Mouse (Mus musculus) hindbrain, embryonic 13.5 days (tissue): Measurements from ENCODE around the gene Bckdhb. TPM values are rescaled to one million over a fixed set of nuclear protein-coding genes. Genes with fewer than 3 reads are reported as not detected.
A peak's percentile ranks its signal among the peaks of the same experiment; 100 is the strongest.
"Not testable (repeated sequence)": the region's sequence is repeated elsewhere in the genome, so short reads cannot be mapped to it uniquely, and the experiment has no call there.

Experiments
- ATAC-seq: fragments of 200-750 bp; cut with Nextera tagmentation; 2 replicates; pipeline ENCODE4 v1.8.0; 2017; ENCODE audit warnings: moderate TSS enrichment; ENCODE audit not compliant: low FRiP score
- H3K27ac ChIP-seq: fragments of 300-500 bp; sonication (generic); 2 replicates; pipeline ENCODE4 v1.5.1; 2015; ENCODE audit warnings: inconsistent platforms, mild to moderate bottlenecking, moderate library complexity
- H3K27me3 ChIP-seq: fragments of 300-500 bp; sonication (generic); 2 replicates; pipeline ENCODE4 v1.6.1; 2015; ENCODE audit warnings: mild to moderate bottlenecking, inconsistent platforms
- H3K36me3 ChIP-seq: fragments of 300-500 bp; sonication (generic); 2 replicates; pipeline ENCODE4 v1.6.1; 2015; ENCODE audit warnings: mild to moderate bottlenecking, inconsistent platforms
- H3K4me1 ChIP-seq: fragments of 300-500 bp; sonication (generic); replicated peaks from 2 replicates; pipeline ENCODE4 v1.6.1; 2015; ENCODE audit warnings: inconsistent platforms
- H3K4me2 ChIP-seq: fragments of 300-500 bp; sonication (generic); 2 replicates; pipeline ENCODE4 v1.6.1; 2015; ENCODE audit warnings: inconsistent platforms, mild to moderate bottlenecking, moderate library complexity
- H3K4me3 ChIP-seq: fragments of 300-500 bp; sonication (generic); 2 replicates; pipeline ENCODE4 v1.5.1; 2015; ENCODE audit warnings: mild to moderate bottlenecking, inconsistent platforms
- H3K9ac ChIP-seq: fragments of 300-500 bp; sonication (generic); 2 replicates; pipeline ENCODE4 v1.6.1; 2015; ENCODE audit warnings: mild to moderate bottlenecking, inconsistent platforms
- H3K9me3 ChIP-seq: fragments of 300-500 bp; sonication (generic); 2 replicates; pipeline ENCODE4 v1.6.1; 2016; ENCODE audit warnings: inconsistent platforms
- WGBS: fragments of 180-500 bp; shearing (Covaris S2); methylation state at CpG from one replicate; pipeline ENCODE4 v1.1.7; 2015; 5-methylcytosine and 5-hydroxymethylcytosine counted together
- polyA plus RNA-seq: library from polyadenylated mRNA; unstranded; fragments of >200 nt; fragmentation: Nextera tagmentation; extraction: Ambion mirVana; gene quantifications from 2 replicates; pipeline ENCODE4 v1.2.1, GENCODE M21; 2015

Bckdhb gene
- polyA plus RNA-seq, 1 experiment from 2014 or later = 32.5 TPM

GRCm38 (mm10) chr9:83969326-83969725, 44.4 kb downstream of the Bckdhb start:
- no peaks in the 10 kb centered on the region for H3K4me1 ChIP-seq
- H3K4me2 ChIP-seq = no peak overlapping the region
- H3K9ac ChIP-seq = no peak overlapping the region
- ATAC-seq = no peak
- H3K27me3 ChIP-seq = no peaks in the 10 kb centered on the region
- H3K36me3 ChIP-seq = no peaks in the 10 kb centered on the region
- H3K4me3 ChIP-seq = no peak overlapping the region
- WGBS = 70% methylated on average over 7 of the region's 7 CpGs
- no peak overlapping the region for H3K27ac ChIP-seq
- no peaks in the 10 kb centered on the region for H3K9me3 ChIP-seq

GRCm38 (mm10) chr9:83973467-83973866, 48.5 kb downstream of the Bckdhb start:
- 99% methylated on average over 2 of the region's 2 CpGs for WGBS
- H3K36me3 ChIP-seq = no peaks in the 10 kb centered on the region
- no peak overlapping the region for H3K4me2 ChIP-seq
- no peak overlapping the region for H3K4me3 ChIP-seq
- no peaks in the 10 kb centered on the region for H3K4me1 ChIP-seq
- H3K27me3 ChIP-seq = no peaks in the 10 kb centered on the region
- H3K9ac ChIP-seq = no peak overlapping the region
- no peaks in the 10 kb centered on the region for H3K9me3 ChIP-seq
- no peak overlapping the region for H3K27ac ChIP-seq
- no peak for ATAC-seq

- Histone ChIP-seq H3K9ac (no peak overlapping the region), H3K27me3 (no peaks in the 10 kb centered on the region), H3K9me3 (no peaks in the 10 kb centered on the region), H3K4me3 (no peak overlapping the region), H3K4me2 (no peak overlapping the region), H3K36me3 (no peaks in the 10 kb centered on the region), H3K27ac (no peak overlapping the region), H3K4me1 (no peaks in the 10 kb centered on the region)
- WGBS = 89% methylated on average over 2 of the region's 2 CpGs
- ATAC-seq = no peak
Observed at GRCm38 (mm10) chr9:83975811-83976210, 50.9 kb downstream of the Bckdhb start.

GRCm38 (mm10) chr9:83981234-83981633, 56.3 kb downstream of the Bckdhb start:
- H3K27ac ChIP-seq = no peak overlapping the region
- H3K4me1 ChIP-seq = no peaks in the 10 kb centered on the region
- no peak overlapping the region for H3K9ac ChIP-seq
- H3K27me3 ChIP-seq = no peaks in the 10 kb centered on the region
- no peak for ATAC-seq
- WGBS = 88% methylated on average over 7 of the region's 7 CpGs
- no peaks in the 10 kb centered on the region for H3K9me3 ChIP-seq
- H3K4me2 ChIP-seq = no peak overlapping the region
- no peak overlapping the region for H3K4me3 ChIP-seq
- H3K36me3 ChIP-seq = no peaks in the 10 kb centered on the region

GRCm38 (mm10) chr9:84008961-84009360, 84.0 kb downstream of the Bckdhb start:
- 66% methylated on average over 2 of the region's 2 CpGs for WGBS
- ATAC-seq = no peak
- Histone ChIP-seq H3K27me3 (no peaks in the 10 kb centered on the region), H3K4me1 (no peaks in the 10 kb centered on the region), H3K4me3 (no peak overlapping the region), H3K27ac (no peak overlapping the region), H3K4me2 (no peak overlapping the region), H3K9me3 (peaks cover 6% of the 10 kb centered on the region; the same call in 1 of the 2 replicates), H3K9ac (no peak overlapping the region), H3K36me3 (peaks cover 6% of the 10 kb centered on the region)

GRCm38 (mm10) chr9:84011146-84011545, 86.2 kb downstream of the Bckdhb start:
- Histone ChIP-seq H3K4me2 (no peak overlapping the region), H3K36me3 (no peaks in the 10 kb centered on the region), H3K9me3 (no peaks in the 10 kb centered on the region), H3K9ac (no peak overlapping the region), H3K4me1 (no peaks in the 10 kb centered on the region), H3K4me3 (no peak overlapping the region), H3K27ac (no peak overlapping the region), H3K27me3 (no peaks in the 10 kb centered on the region)
- no peak for ATAC-seq

GRCm38 (mm10) chr9:84018141-84018540, 93.2 kb downstream of the Bckdhb start:
- not testable (repeated sequence) for H3K9me3 ChIP-seq, ATAC-seq, H3K27ac ChIP-seq, H3K27me3 ChIP-seq, H3K9ac ChIP-seq, H3K4me3 ChIP-seq, H3K4me1 ChIP-seq, H3K4me2 ChIP-seq, H3K36me3 ChIP-seq
- 95% methylated on average over 8 of the region's 8 CpGs for WGBS

- Histone ChIP-seq H3K4me1 (no peaks in the 10 kb centered on the region), H3K36me3 (no peaks in the 10 kb centered on the region), H3K27ac (no peak overlapping the region), H3K9ac (no peak overlapping the region), H3K4me2 (no peak overlapping the region), H3K27me3 (no peaks in the 10 kb centered on the region), H3K9me3 (no peaks in the 10 kb centered on the region), H3K4me3 (no peak overlapping the region)
- 66% methylated on average over 2 of the region's 2 CpGs for WGBS
- peak; percentile 77; the same call in 1 of the 2 replicates for ATAC-seq
Observed at GRCm38 (mm10) chr9:84019627-84020026, 94.7 kb downstream of the Bckdhb start.

- ATAC-seq = no peak
- H3K9ac ChIP-seq = no peak overlapping the region
- no peaks in the 10 kb centered on the region for H3K27me3 ChIP-seq
- H3K27ac ChIP-seq = no peak overlapping the region
- no peak overlapping the region for H3K4me3 ChIP-seq
- H3K36me3 ChIP-seq = no peaks in the 10 kb centered on the region
- H3K9me3 ChIP-seq = no peaks in the 10 kb centered on the region
- WGBS = 86% methylated on average over 6 of the region's 6 CpGs
- no peaks in the 10 kb centered on the region for H3K4me1 ChIP-seq
- no peak overlapping the region for H3K4me2 ChIP-seq
Observed at GRCm38 (mm10) chr9:84021189-84021588, 96.2 kb downstream of the Bckdhb start.

GRCm38 (mm10) chr9:84028120-84028519, 103.2 kb downstream of the Bckdhb start:
- Histone ChIP-seq H3K4me1 (peaks cover 20% of the 10 kb centered on the region), H3K4me2 (no peak overlapping the region), H3K27me3 (no peaks in the 10 kb centered on the region), H3K9me3 (no peaks in the 10 kb centered on the region), H3K27ac (no peak overlapping the region), H3K9ac (no peak overlapping the region), H3K4me3 (no peak overlapping the region), H3K36me3 (no peaks in the 10 kb centered on the region)
- WGBS = 94% methylated on average over 2 of the region's 2 CpGs
- no peak for ATAC-seq

GRCm38 (mm10) chr9:84030691-84031290, 105.8 kb downstream of the Bckdhb start:
- Histone ChIP-seq H3K27ac (no peak overlapping the region), H3K36me3 (no peaks in the 10 kb centered on the region), H3K4me1 (peaks cover 30% of the 10 kb centered on the region), H3K9ac (no peak overlapping the region), H3K27me3 (no peaks in the 10 kb centered on the region), H3K4me2 (no peak overlapping the region), H3K4me3 (no peak overlapping the region), H3K9me3 (no peaks in the 10 kb centered on the region)
- no peak for ATAC-seq
- WGBS = 60% methylated on average over 6 of the region's 6 CpGs

- WGBS = 85% methylated on average over 6 of the region's 6 CpGs
- no peak overlapping the region for H3K4me3 ChIP-seq
- H3K9me3 ChIP-seq = no peaks in the 10 kb centered on the region
Observed at GRCm38 (mm10) chr9:84031406-84031805, 106.5 kb downstream of the Bckdhb start.

GRCm38 (mm10) chr9:84032669-84033341, 107.9 kb downstream of the Bckdhb start:
- no peaks in the 10 kb centered on the region for H3K27me3 ChIP-seq
- H3K4me3 ChIP-seq = peak overlapping the region; percentile 25
- H3K27ac ChIP-seq = peak overlapping the region; percentile 89
- peak overlapping the region; percentile 49; the same call in 1 of the 2 replicates for H3K9ac ChIP-seq
- peak overlapping the region; percentile 47 for H3K4me2 ChIP-seq
- WGBS = 8% methylated on average over 19 of the region's 19 CpGs
- H3K4me1 ChIP-seq = peaks cover 30% of the 10 kb centered on the region
- H3K9me3 ChIP-seq = no peaks in the 10 kb centered on the region
- no peaks in the 10 kb centered on the region for H3K36me3 ChIP-seq
- ATAC-seq = peak; percentile 95

More at GRCm38 (mm10) chr9:84031406-84031805, 106.5 kb downstream of the Bckdhb start:
- Histone ChIP-seq H3K27ac (no peak overlapping the region), H3K4me2 (no peak overlapping the region), H3K9ac (no peak overlapping the region), H3K36me3 (no peaks in the 10 kb centered on the region), H3K27me3 (no peaks in the 10 kb centered on the region), H3K4me1 (peaks cover 30% of the 10 kb centered on the region)
- ATAC-seq = no peak
